Mouse (Mus musculus) brown adipose tissue, adult 24 weeks (tissue): ENCODE measurements around the gene Olfr360. TPM values are rescaled to one million over a fixed set of nuclear protein-coding genes. Genes with fewer than 3 reads are reported as not detected.
"Not testable (repeated sequence)": the region's sequence is repeated elsewhere in the genome, so short reads cannot be mapped to it uniquely, and the experiment has no call there.

Experiments used
- H3K27ac ChIP-seq: fragments of 200-500 bp; replicated peaks from 2 replicates; pipeline ENCODE4 v1.5.1; 2012; ENCODE audit warnings: low read depth, mild to moderate bottlenecking, low read length
- H3K4me1 ChIP-seq: fragments of 200-500 bp; 2 replicates; pipeline ENCODE4 v1.6.1; 2012; ENCODE audit warnings: low read length, mixed read lengths; ENCODE audit not compliant: control insufficient read depth, insufficient read depth, insufficient read length
- H3K4me3 ChIP-seq: fragments of 200-500 bp; 2 replicates; pipeline ENCODE4 v1.5.1; 2012; ENCODE audit warnings: low read depth, mild to moderate bottlenecking, low read length, moderate library complexity; ENCODE audit not compliant: insufficient read depth
- polyA plus RNA-seq: library from polyadenylated mRNA; stranded (reverse); fragments of >200 nt; gene quantifications from 2 replicates; pipeline ENCODE4 v1.2.4, GENCODE M21; 2012; ENCODE audit not compliant: missing spikeins, insufficient read depth, insufficient read length

The Olfr360 gene
- not detected in 2 replicates for polyA plus RNA-seq

DNA sequence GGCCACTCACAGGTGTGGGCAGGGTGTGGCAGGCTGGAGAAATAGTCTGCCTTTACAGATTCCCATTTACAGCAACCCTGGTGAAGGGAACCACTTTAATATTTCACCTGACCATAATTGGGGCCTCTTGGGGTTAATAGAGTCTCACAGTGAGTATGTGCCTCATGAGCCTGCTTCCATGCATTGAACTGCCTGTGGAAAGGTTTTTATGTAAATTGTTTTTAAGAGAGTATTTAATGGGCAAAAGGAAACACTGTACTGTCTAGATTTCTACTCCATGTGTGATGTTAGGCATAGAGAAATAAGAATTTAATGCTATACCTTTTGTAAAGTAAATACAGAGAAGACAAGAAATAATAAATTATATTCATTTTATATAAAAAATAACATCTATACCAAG lies at the start of gene Olfr360:
TSS of gene Olfr360 (plus strand) at position 301 of the 400 bp plus-strand sequence.
- H3K4me3 ChIP-seq, result no peak within 1 kb of the TSS
- H3K4me1 ChIP-seq, result no peaks in the 10 kb centered on the region
- no peak within 1 kb of the TSS for H3K27ac ChIP-seq

DNA sequence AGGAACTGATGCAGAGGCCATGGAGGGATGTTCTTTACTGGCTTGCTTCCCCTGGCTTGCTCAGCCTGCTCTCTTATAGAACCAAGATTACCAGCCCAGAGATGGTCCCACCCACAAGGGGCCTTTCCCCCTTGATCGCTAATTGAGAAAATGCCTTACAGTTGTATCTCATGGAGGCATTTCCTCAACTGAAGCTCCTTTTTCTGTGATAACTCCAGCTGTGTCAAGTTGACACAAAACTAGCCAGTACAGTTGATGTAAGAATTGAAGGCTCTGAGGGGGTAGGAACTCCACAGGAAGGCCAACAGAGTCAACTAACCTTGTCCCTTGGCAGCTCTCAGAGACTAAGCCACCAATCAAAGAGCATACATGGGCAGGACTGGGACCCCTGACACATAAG lies 23.6 kb downstream of the Olfr360 start, which contains the start of gene Olfr361:
TSS of gene Olfr361 (minus strand) at position 101 of the 400 bp plus-strand sequence.
- not testable (repeated sequence) for H3K27ac ChIP-seq, H3K4me1 ChIP-seq, H3K4me3 ChIP-seq

DNA sequence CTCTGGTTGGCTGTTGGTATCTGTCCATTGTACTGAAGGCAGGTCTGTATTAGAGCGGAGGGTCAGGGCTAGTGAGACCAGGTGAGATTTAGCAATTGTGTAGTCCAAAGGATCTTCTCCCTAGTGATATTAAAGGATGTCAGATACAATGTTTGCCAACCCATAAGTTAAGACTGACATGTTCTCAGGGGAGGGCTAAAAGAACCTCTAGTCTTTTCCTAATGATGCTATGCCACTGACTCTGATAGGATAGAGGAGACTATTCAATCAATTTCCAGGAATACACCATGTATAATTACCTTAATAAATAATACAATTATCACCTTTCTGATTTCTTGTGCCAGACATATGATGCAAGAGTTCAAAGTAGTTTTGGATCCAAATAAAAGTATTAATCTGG lies 52.3 kb downstream of the Olfr360 start, which contains the start of gene Olfr362:
TSS of gene Olfr362 (minus strand) at position 101 of the 400 bp plus-strand sequence.
- Histone ChIP-seq H3K4me1 (no peaks in the 10 kb centered on the region), H3K4me3 (no peak within 1 kb of the TSS), H3K27ac (no peak within 1 kb of the TSS)

Other genes with a start within 250 kb of the Olfr360 start
- gene Olfr3, start 248.7 kb upstream of the Olfr360 start, polyA plus RNA-seq, result not detected in 2 replicates
- gene Olfr350, start 219.4 kb upstream of the Olfr360 start, polyA plus RNA-seq, result not detected in 2 replicates
- gene Olfr351, start 203.1 kb upstream of the Olfr360 start, polyA plus RNA-seq, result not detected in 2 replicates
- gene Olfr352, start 197.3 kb upstream of the Olfr360 start, polyA plus RNA-seq, result not detected in 2 replicates
- not detected in 2 replicates for gene Olfr353, start 172.8 kb upstream of the Olfr360 start, polyA plus RNA-seq
- not detected in 2 replicates for gene Olfr354, start 160.1 kb upstream of the Olfr360 start, polyA plus RNA-seq
- gene Olfr355, start 136.8 kb upstream of the Olfr360 start, polyA plus RNA-seq, result not detected in 2 replicates
- gene Olfr356, start 128.6 kb upstream of the Olfr360 start, polyA plus RNA-seq, result not detected in 2 replicates
- gene Olfr357, start 71.9 kb upstream of the Olfr360 start, polyA plus RNA-seq, result not detected in 2 replicates
- gene Olfr358, start 56.4 kb upstream of the Olfr360 start, polyA plus RNA-seq, result not detected in 2 replicates
- not detected in 2 replicates for gene Olfr361, start 23.5 kb downstream of the Olfr360 start, polyA plus RNA-seq
- gene Olfr362, start 52.2 kb downstream of the Olfr360 start, polyA plus RNA-seq, result not detected in 2 replicates
- gene Olfr364-ps1, start 73.6 kb downstream of the Olfr360 start, polyA plus RNA-seq, result not detected in 2 replicates
- gene Olfr365, start 122.5 kb downstream of the Olfr360 start, polyA plus RNA-seq, result not detected in 2 replicates
- gene Olfr366, start 145.8 kb downstream of the Olfr360 start, polyA plus RNA-seq, result not detected in 2 replicates